Comparison of ENCODE assay signal across 19 mouse cellular contexts in genomic region chr14:57732668-57733293, GRCm38 (mm10). TPM values are rescaled to one million over a fixed set of nuclear protein-coding genes. Genes with fewer than 3 reads are reported as not detected.
DNase-seq lines count a peak whose midpoint lies in the region; ATAC-seq and TF ChIP-seq lines count a peak whose summit lies in the region.
"Had no signal": no experiment of that assay in that cellular context is flagged by ENCODE, and none has a peak within 500 bp of the region (broad histone marks: within the 10 kb centered on the region; RNA-seq: fewer than 3 reads in every experiment).

No protein-coding gene starts in this region.

- no peak for TF ChIP-seq RAD21 in CH12.LX (IDR thresholded peaks at IDR 0.05; ENCODE audit: low read depth, low read length)

- peak; percentile 52; the same call in 1 of the 2 replicates for TF ChIP-seq EP300 in CH12.LX (IDR thresholded peaks at IDR 0.05; ENCODE audit: low read length)

- WGBS in forebrain, embryonic 11.5 days, result 52% methylated on average over 6 of the region's 6 CpGs
- WGBS in forebrain, embryonic 10.5 days, result 60% methylated on average over 6 of the region's 6 CpGs
- WGBS in embryonic facial prominence, embryonic 15.5 days, result 40% methylated on average over 6 of the region's 6 CpGs
- WGBS in hindbrain, embryonic 16.5 days, result 24% methylated on average over 6 of the region's 6 CpGs

- in situ Hi-C loops in CH12.LX (cut with MboI; ENCODE audit: low pct_ligation_motif_present, low pct_unique_long_range_greater_than_20kb, low sequenced_read_pairs), result no loop called here

- 0 out of 2 replicates have a peak overlapping the region, but pooled peaks have one; percentile 18 for H3K27ac ChIP-seq in forebrain, embryonic 11.5 days (ENCODE audit: low read depth, low read length)
- H3K27ac ChIP-seq in forebrain, embryonic 10.5 days, result no peak overlapping the region
- H3K27ac ChIP-seq in CH12.LX (ENCODE audit: insufficient read depth, low read depth), result peak overlapping the region; percentile 60
- H3K27ac ChIP-seq in embryonic facial prominence, embryonic 15.5 days (replicated peaks), result peak overlapping the region; percentile 74
- H3K27ac ChIP-seq in hindbrain, embryonic 16.5 days (ENCODE audit: low read depth, low read length), result no peak overlapping the region

- DNase-seq in forebrain, embryonic 11.5 days (ENCODE audit: low spot score), result no peak
- DNase-seq in forebrain, embryonic 10.5 days (ENCODE audit: extremely low spot score, low spot score), result no peak
- peak; percentile 60 for DNase-seq in CH12.LX (ENCODE audit: extremely low read depth)
- no peak for DNase-seq in thymus, postnatal 4 days
- no peak for DNase-seq in left cerebral cortex, postnatal 4 days
- no peak for DNase-seq in right cerebral cortex, postnatal 10 days (ENCODE audit: low spot score in 2 of 2)
- DNase-seq: cerebellum, postnatal 25 days; gastrocnemius, postnatal 10 days; heart, postnatal 4 days; kidney, adult 2 months; thymus, adult 18-20 months had no signal

- no peaks in the 10 kb centered on the region for H3K27me3 ChIP-seq in forebrain, embryonic 11.5 days (ENCODE audit: control insufficient read depth, insufficient read depth, low read length)
- H3K27me3 ChIP-seq in forebrain, embryonic 10.5 days (ENCODE audit: poor library complexity, severe bottlenecking), result no peaks in the 10 kb centered on the region
- peaks cover 1% of the 10 kb centered on the region for H3K27me3 ChIP-seq in CH12.LX (replicated peaks)
- no peaks in the 10 kb centered on the region for H3K27me3 ChIP-seq in embryonic facial prominence, embryonic 15.5 days
- no peaks in the 10 kb centered on the region for H3K27me3 ChIP-seq in hindbrain, embryonic 16.5 days (replicated peaks; ENCODE audit: control insufficient read depth, insufficient read depth, low read length)

- no peaks in the 10 kb centered on the region for H3K9me3 ChIP-seq in forebrain, embryonic 11.5 days (ENCODE audit: control insufficient read depth, low read length)
- H3K9me3 ChIP-seq in forebrain, embryonic 10.5 days, result no peaks in the 10 kb centered on the region
- H3K9me3 ChIP-seq in CH12.LX (replicated peaks; ENCODE audit: low read length), result no peaks in the 10 kb centered on the region
- no peaks in the 10 kb centered on the region for H3K9me3 ChIP-seq in embryonic facial prominence, embryonic 15.5 days (replicated peaks)
- no peaks in the 10 kb centered on the region for H3K9me3 ChIP-seq in hindbrain, embryonic 16.5 days (ENCODE audit: control insufficient read depth, low read length)
- H3K9me3 ChIP-seq: heart, embryonic 10.5 days had no signal

- intact Hi-C loops in left cerebral cortex, postnatal 4 days (cut with DNase I), result no loop called here

- H3K4me1 ChIP-seq in forebrain, embryonic 11.5 days (replicated peaks; ENCODE audit: control insufficient read depth, insufficient read depth, low read length), result peaks cover 2% of the 10 kb centered on the region; the same call in 1 of the 2 replicates
- peaks cover 54% of the 10 kb centered on the region for H3K4me1 ChIP-seq in forebrain, embryonic 10.5 days
- peaks cover 21 to 52% of the 10 kb centered on the region in 2 experiments for H3K4me1 ChIP-seq in CH12.LX (ENCODE audit: control insufficient read depth in 1 of 2, insufficient read depth in 2 of 2)
- H3K4me1 ChIP-seq in embryonic facial prominence, embryonic 15.5 days, result peaks cover 70% of the 10 kb centered on the region
- H3K4me1 ChIP-seq in hindbrain, embryonic 16.5 days (ENCODE audit: control insufficient read depth, insufficient read depth, low read depth, low read length), result peaks cover 15% of the 10 kb centered on the region

- no peak overlapping the region for H3K9ac ChIP-seq in forebrain, embryonic 11.5 days (ENCODE audit: low read length)
- peak overlapping the region; percentile 29; the same call in 1 of the 2 replicates for H3K9ac ChIP-seq in CH12.LX (ENCODE audit: insufficient read depth, low read depth)
- no peak overlapping the region for H3K9ac ChIP-seq in embryonic facial prominence, embryonic 15.5 days
- H3K9ac ChIP-seq in hindbrain, embryonic 16.5 days (ENCODE audit: low read depth, low read length), result no peak overlapping the region

- no peak overlapping the region for H3K4me3 ChIP-seq in forebrain, embryonic 11.5 days (ENCODE audit: low read depth, low read length)
- H3K4me3 ChIP-seq in forebrain, embryonic 10.5 days, result no peak overlapping the region
- H3K4me3 ChIP-seq in CH12.LX (replicated peaks in 1 of 3; ENCODE audit: low read depth in 2 of 3, low read length in 2 of 3, poor library complexity in 1 of 3), result no peak overlapping the region
- H3K4me3 ChIP-seq in embryonic facial prominence, embryonic 15.5 days (replicated peaks), result no peak overlapping the region
- no peak overlapping the region for H3K4me3 ChIP-seq in hindbrain, embryonic 16.5 days (ENCODE audit: low read length)
- H3K4me3 ChIP-seq: erythroblast, embryonic 14.5 days had no signal

- H3K4me2 ChIP-seq in forebrain, embryonic 11.5 days (ENCODE audit: low read depth, low read length, severe bottlenecking), result no peak overlapping the region
- H3K4me2 ChIP-seq in CH12.LX (ENCODE audit: insufficient read depth, low read depth, poor library complexity, severe bottlenecking), result peak overlapping the region; percentile 35
- 0 out of 2 replicates have a peak overlapping the region, but pooled peaks have one; percentile 12 for H3K4me2 ChIP-seq in embryonic facial prominence, embryonic 15.5 days (replicated peaks)
- no peak overlapping the region for H3K4me2 ChIP-seq in hindbrain, embryonic 16.5 days (ENCODE audit: low read length)

- ATAC-seq in forebrain, embryonic 11.5 days (replicated peaks; ENCODE audit: low FRiP score), result no peak
- ATAC-seq in embryonic facial prominence, embryonic 15.5 days (ENCODE audit: insufficient number of reproducible peaks, low FRiP score, low TSS enrichment, low read depth), result peak; percentile 20; the same call in 1 of the 2 replicates
- 0 out of 2 replicates have a peak, but pooled peaks have one; percentile 19 for ATAC-seq in hindbrain, embryonic 16.5 days
- ATAC-seq: lung, postnatal 0 days had no signal

- no peaks in the 10 kb centered on the region for H3K79me2 ChIP-seq in CH12.LX (replicated peaks; ENCODE audit: control insufficient read depth, extremely low read depth, insufficient read depth, poor library complexity, severe bottlenecking)

- no peak for TF ChIP-seq POLR2A in CH12.LX (IDR thresholded peaks at IDR 0.05; ENCODE audit: low read depth, low read length)

- no peaks in the 10 kb centered on the region; the same call in 1 of the 2 replicates for H3K36me3 ChIP-seq in forebrain, embryonic 11.5 days (ENCODE audit: control insufficient read depth, insufficient read depth, low read length)
- peaks cover 45% of the 10 kb centered on the region for H3K36me3 ChIP-seq in forebrain, embryonic 10.5 days (replicated peaks)
- no peaks in the 10 kb centered on the region for H3K36me3 ChIP-seq in CH12.LX (replicated peaks in 1 of 2; ENCODE audit: control insufficient read depth in 1 of 2, insufficient read depth in 1 of 2, low read length in 1 of 2)
- H3K36me3 ChIP-seq in embryonic facial prominence, embryonic 15.5 days, result no peaks in the 10 kb centered on the region; the same call in 1 of the 2 replicates
- H3K36me3 ChIP-seq in hindbrain, embryonic 16.5 days (ENCODE audit: control insufficient read depth, insufficient read depth, low read length), result no peaks in the 10 kb centered on the region

- no peak for TF ChIP-seq CTCF in CH12.LX (conservative IDR thresholded peaks at IDR 0.05 in 1 of 2, IDR thresholded peaks at IDR 0.05 in 1 of 2; ENCODE audit: low read depth in 2 of 2, low read length in 2 of 2)

- dilution Hi-C loops in CH12.LX (cut with MboI; ENCODE audit: extremely low pct_ligation_motif_present, extremely low pct_unique_long_range_greater_than_20kb, low sequenced_read_pairs), result no loop called here

TF ChIP-seq in CH12.LX, 34 proteins besides CTCF, POLR2A, EP300 and RAD21:
- TF ChIP-seq ELF1 (IDR thresholded peaks at IDR 0.05; ENCODE audit: low read depth, low read length), result 0 out of 2 replicates have a peak, but pooled peaks have one; percentile 27
- peak; percentile 31; the same call in 1 of the 2 replicates for TF ChIP-seq ETS1 (conservative IDR thresholded peaks at IDR 0.05; ENCODE audit: low read depth, low read length)
- peak; percentile 88 for TF ChIP-seq BHLHE40 (IDR thresholded peaks at IDR 0.05; ENCODE audit: low read depth, low read length)
- no peak for TF ChIP-seq NELFE (IDR thresholded peaks at IDR 0.05; ENCODE audit: low read depth, low read length)
- 0 out of 2 replicates have a peak, but pooled peaks have one; percentile 34 for TF ChIP-seq MAZ (IDR thresholded peaks at IDR 0.05; ENCODE audit: low read depth, low read length)

RNA-seq across cellular contexts. Expression of gene Gm49361, which starts 13.1 kb away (rescaled TPM):
- not detected in 2 replicates for polyA plus RNA-seq in forebrain, embryonic 11.5 days (2014; fragmentation: Nextera tagmentation; extraction: Ambion mirVana)
- not detected in 2 replicates for polyA plus RNA-seq in forebrain, embryonic 10.5 days (2016; fragmentation: Nextera tagmentation; extraction: Ambion mirVana)
- total RNA-seq in CH12.LX (2012; rRNA removed) (not detected in 2 replicates), CH12.LX (2014; rRNA removed) (not detected in 2 replicates)
- polyA plus RNA-seq in CH12.LX (2012; ENCODE audit: insufficient read length, low read depth), result not detected in 2 replicates
- polyA plus RNA-seq in embryonic facial prominence, embryonic 15.5 days (2015; fragmentation: Nextera tagmentation; extraction: Ambion mirVana), result not detected in 2 replicates
- polyA plus RNA-seq in hindbrain, embryonic 16.5 days (2015; fragmentation: Nextera tagmentation; extraction: Ambion mirVana), result not detected in 2 replicates
- 1 to 10 TPM in 1 of 2 experiments, not detected in 1; 1.0 TPM for total RNA-seq in left cerebral cortex, postnatal 4 days (2021)
- total RNA-seq: gastrocnemius, postnatal 10 days; liver, adult 2 months; MEL had no signal
- polyA plus RNA-seq: heart, embryonic 10.5 days; kidney, adult 2 months; large intestine, adult 2 months; liver, adult 2 months; lung, postnatal 0 days had no signal

RNA-seq across cellular contexts. Expression of gene Lats2, which starts 25.4 kb away (rescaled TPM):
- polyA plus RNA-seq in forebrain, embryonic 11.5 days (2014; fragmentation: Nextera tagmentation; extraction: Ambion mirVana), result 14.0 and 16.6 TPM in 2 replicates
- 13.8 and 15.6 TPM in 2 replicates for polyA plus RNA-seq in forebrain, embryonic 10.5 days (2016; fragmentation: Nextera tagmentation; extraction: Ambion mirVana)
- 1.5 TPM in 2 replicates for total RNA-seq in CH12.LX (2012; rRNA removed)
- 0.96 and 4.0 TPM in 2 replicates for total RNA-seq in CH12.LX (2014; rRNA removed)
- polyA plus RNA-seq in CH12.LX (2012; ENCODE audit: insufficient read length, low read depth), result 0.64 and 1.1 TPM in 2 replicates
- polyA plus RNA-seq in embryonic facial prominence, embryonic 15.5 days (2015; fragmentation: Nextera tagmentation; extraction: Ambion mirVana), result 23.3 TPM in 2 replicates
- 5.9 and 7.8 TPM in 2 replicates for polyA plus RNA-seq in hindbrain, embryonic 16.5 days (2015; fragmentation: Nextera tagmentation; extraction: Ambion mirVana)
- 10 to 100 TPM; 10.5 to 10.7 TPM for total RNA-seq in left cerebral cortex, postnatal 4 days (2021)

Comparison
In these comparisons a context has a peak if more than half of its experiments do, and no peak if none do; other contexts are left out.
1. H3K27ac ChIP-seq: peak in forebrain, embryonic 11.5 days (single experiment), CH12.LX (single experiment) and embryonic facial prominence, embryonic 15.5 days (single experiment); none in forebrain, embryonic 10.5 days (single experiment) and hindbrain, embryonic 16.5 days (single experiment).
2. H3K4me2 ChIP-seq: peak in CH12.LX (single experiment) and embryonic facial prominence, embryonic 15.5 days (single experiment); none in forebrain, embryonic 11.5 days (single experiment) and hindbrain, embryonic 16.5 days (single experiment).